Mouse (Mus musculus) lung, postnatal 25 days (tissue): ENCODE measurements around the gene Cox6a1.
"Not testable (repeated sequence)": the region's sequence is repeated elsewhere in the genome, so short reads cannot be mapped to it uniquely, and the experiment has no call there.

ENCODE experiments used
- DNase-seq: peaks from one replicate; pipeline ENCODE4 v3.0.0; 2022; ENCODE audit warnings: low spot score

Gene Cox6a1

GRCm38 (mm10) chr5:115347564-115347963 lies 1.2 kb downstream of the Cox6a1 start:
- peak; percentile 81 for DNase-seq

GRCm38 (mm10) chr5:115341314-115342165 lies 7.2 kb downstream of the Cox6a1 start:
- DNase-seq = no peak

- peak; percentile 84 for DNase-seq
Measured at GRCm38 (mm10) chr5:115340577-115341313, 8.0 kb downstream of the Cox6a1 start, which contains the start of the genes Gatc and Triap1. Gene Gatc (minus strand): TSS chr5:115341178. Gene Triap1 (plus strand): TSS chr5:115341225.

- no peak for DNase-seq
Measured at GRCm38 (mm10) chr5:115340007-115340406, 8.8 kb downstream of the Cox6a1 start.

GRCm38 (mm10) chr5:115333626-115334025 lies 15.2 kb downstream of the Cox6a1 start:
- DNase-seq = peak; percentile 18

GRCm38 (mm10) chr5:115330955-115331354 lies 17.8 kb downstream of the Cox6a1 start:
- no peak for DNase-seq

- DNase-seq = no peak
Measured at GRCm38 (mm10) chr5:115327610-115328548, 20.9 kb downstream of the Cox6a1 start.

GRCm38 (mm10) chr5:115326875-115327609 lies 21.7 kb downstream of the Cox6a1 start, which contains the start of gene Srsf9:
Gene Srsf9 (plus strand): TSS chr5:115327177.
- peak; percentile 95 for DNase-seq

GRCm38 (mm10) chr5:115326256-115326831 lies 22.4 kb downstream of the Cox6a1 start:
- DNase-seq = no peak

GRCm38 (mm10) chr5:115319004-115319940 lies 29.5 kb downstream of the Cox6a1 start:
- peak; percentile 83 for DNase-seq

GRCm38 (mm10) chr5:115317645-115318328 lies 31.0 kb downstream of the Cox6a1 start:
- no peak for DNase-seq

- DNase-seq = no peak
Measured at GRCm38 (mm10) chr5:115316968-115317644, 31.7 kb downstream of the Cox6a1 start.

GRCm38 (mm10) chr5:115313668-115313943 lies 35.2 kb downstream of the Cox6a1 start:
- DNase-seq = no peak

GRCm38 (mm10) chr5:115312816-115313667 lies 35.7 kb downstream of the Cox6a1 start:
- no peak for DNase-seq

- DNase-seq = no peak
Measured at GRCm38 (mm10) chr5:115312354-115312753, 36.4 kb downstream of the Cox6a1 start.

- DNase-seq = not testable (repeated sequence)
Measured at GRCm38 (mm10) chr5:115302190-115302589, 46.6 kb downstream of the Cox6a1 start.

- DNase-seq = no peak
Measured at GRCm38 (mm10) chr5:115301615-115302014, 47.2 kb downstream of the Cox6a1 start.
